Mouse (Mus musculus): ENCODE data around the gene Gm8126.
"Not testable (repeated sequence)": the region's sequence is repeated elsewhere in the genome, so short reads cannot be mapped to it uniquely, and the experiment has no call there.

The Gm8126 gene

DNA sequence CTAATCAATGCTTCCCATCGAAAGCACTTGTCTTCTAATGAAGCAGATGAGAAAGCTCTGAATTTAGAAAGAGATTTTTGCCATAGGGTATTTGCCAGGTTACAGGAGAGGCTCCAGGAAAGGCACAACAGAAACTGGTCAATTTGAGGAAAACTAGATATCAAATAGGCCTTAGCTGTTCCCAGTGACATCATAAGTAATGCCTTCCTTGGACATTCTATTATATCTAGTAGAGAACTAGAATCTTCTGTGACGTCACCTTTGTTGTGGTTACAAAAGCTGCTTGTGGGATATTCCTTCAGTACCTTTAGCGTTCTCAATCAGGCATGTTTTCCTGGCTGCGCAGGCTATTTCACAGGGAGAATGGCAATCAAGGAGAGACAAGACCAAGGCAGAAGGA, at the start of gene Gm8126:
TSS of gene Gm8126 (plus strand) at position 301 of the 400 bp plus-strand sequence.
- DNase-seq (ENCODE audit: extremely low spot score, low read depth, low spot score), result not testable (repeated sequence)

DNA sequence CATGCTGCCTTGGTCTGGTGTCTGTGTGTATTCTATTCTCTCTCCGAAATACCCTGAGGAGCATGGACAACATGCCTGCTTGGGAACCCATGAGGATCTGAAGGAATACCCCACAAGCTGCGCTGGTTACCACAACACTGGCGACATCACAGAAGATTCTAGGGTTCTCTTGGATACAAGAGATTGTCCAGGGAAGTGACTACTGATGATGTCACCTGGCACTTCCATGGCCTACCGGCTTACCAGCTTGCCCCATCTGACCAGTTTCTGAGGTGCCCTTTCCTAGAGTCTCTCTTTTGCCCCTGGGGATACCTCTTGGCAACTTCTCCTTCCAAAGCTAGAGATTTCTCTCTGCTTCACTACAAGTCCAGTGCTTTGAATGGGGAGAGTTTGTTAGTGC, 23.2 kb upstream of the Gm8126 start, which contains the start of gene Gm8122:
TSS of gene Gm8122 (minus strand) at position 101 of the 400 bp plus-strand sequence.
- not testable (repeated sequence) for DNase-seq (ENCODE audit: extremely low spot score, low read depth, low spot score)

DNA sequence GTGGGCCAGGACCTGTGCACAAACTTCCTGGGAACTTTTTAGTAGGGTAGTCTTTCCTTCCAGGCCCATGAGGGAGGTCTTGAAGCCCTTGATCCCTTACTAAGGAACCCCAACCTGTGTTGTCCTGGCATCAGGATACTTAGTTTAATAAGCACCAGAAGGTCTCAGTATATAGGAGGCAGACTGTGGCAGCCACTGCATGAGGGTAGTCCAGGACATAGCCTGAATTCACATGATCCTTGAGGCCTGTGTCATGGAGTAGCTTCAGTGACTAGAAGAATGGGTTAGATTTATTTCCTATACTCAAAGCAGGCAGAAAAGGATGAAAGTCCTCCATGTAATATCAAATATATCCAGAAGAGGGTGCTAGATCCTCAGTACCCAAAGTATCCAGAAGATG, 20.7 kb upstream of the Gm8126 start:
- not testable (repeated sequence) for DNase-seq (ENCODE audit: extremely low spot score, low read depth, low spot score)

GRCm38 (mm10) chr14:43249611-43250170, 8.8 kb upstream of the Gm8126 start:
- not testable (repeated sequence) for DNase-seq (ENCODE audit: extremely low spot score, low read depth, low spot score)

DNA sequence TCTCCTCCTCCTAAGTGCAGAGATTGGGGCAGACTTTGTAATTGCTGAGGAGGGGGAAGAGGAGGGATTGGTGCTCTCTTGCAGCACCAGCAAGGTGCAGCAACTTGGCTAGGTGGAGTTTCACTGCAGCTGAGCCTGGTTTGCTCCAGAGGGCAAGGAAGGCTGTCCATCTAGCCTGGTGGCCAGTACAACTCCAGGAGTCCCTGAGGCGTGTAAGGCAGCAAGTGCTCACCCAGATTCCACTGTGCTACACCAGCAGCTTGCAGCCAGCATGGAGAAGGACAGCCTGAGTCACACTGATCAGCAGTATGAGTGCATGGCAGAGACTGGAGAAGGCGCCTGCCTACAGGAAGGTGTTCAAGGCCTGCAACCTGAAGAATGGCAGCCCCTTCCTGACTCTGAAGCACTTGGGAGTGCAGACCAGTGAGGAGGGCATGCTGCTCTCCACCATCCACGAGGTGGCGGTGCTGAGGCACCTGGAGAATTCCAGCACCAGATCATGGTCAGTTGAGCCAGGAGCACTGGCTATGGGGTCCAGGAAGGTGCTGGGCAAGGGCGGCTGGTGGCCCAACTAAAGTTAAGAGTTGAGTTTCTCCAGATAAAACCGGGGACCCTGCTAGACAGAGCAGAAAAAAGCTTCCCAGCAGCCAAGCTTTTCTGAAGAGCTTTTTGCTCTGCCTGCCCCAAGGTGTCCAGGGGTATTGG, 7.7 kb upstream of the Gm8126 start:
- not testable (repeated sequence) for DNase-seq (ENCODE audit: extremely low spot score, low read depth, low spot score)

DNA sequence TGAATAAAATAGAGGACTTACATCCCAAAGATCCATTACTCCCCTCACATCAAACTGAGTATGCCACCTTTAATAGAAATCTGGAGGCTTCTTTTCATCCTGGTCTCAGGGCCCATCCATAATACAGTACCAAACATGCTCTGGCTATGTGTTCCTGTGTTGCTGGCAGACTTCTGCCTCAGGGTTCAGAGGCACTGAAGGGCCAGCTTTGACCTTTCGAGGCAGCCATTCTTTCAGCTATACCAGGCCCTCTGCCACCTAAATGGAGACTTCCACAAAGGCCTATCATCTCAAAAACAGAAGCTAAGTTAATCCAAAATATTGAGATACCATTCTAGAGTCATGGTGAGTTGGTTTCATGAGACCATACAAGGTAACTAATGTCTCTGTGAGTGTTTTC, 1.9 kb upstream of the Gm8126 start:
- DNase-seq (ENCODE audit: extremely low spot score, low read depth, low spot score), result not testable (repeated sequence)

DNA sequence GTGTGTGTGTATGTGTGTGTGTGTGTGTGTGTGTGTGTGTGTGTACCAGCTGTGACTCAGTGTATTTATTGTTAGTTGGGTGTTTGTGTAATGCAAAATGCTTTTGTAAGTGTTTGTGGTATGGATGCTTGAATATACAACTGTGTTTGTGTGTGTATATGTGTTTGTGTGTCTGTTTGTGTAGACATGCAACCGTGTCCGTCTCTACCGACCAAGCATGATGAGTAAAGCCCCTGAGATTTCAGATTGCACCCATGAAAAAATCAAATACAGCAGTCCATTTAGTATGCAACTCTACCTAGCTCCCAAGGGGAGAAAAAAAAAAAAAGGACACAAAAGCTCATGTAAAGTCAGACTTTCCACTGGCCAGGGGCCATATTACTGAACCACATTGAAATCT, 5.0 kb downstream of the Gm8126 start:
- DNase-seq (ENCODE audit: extremely low spot score, low read depth, low spot score), result not testable (repeated sequence)

- not testable (repeated sequence) for DNase-seq (ENCODE audit: extremely low spot score, low read depth, low spot score)
Measured at GRCm38 (mm10) chr14:43268521-43269084, 10.2 kb downstream of the Gm8126 start.

DNA sequence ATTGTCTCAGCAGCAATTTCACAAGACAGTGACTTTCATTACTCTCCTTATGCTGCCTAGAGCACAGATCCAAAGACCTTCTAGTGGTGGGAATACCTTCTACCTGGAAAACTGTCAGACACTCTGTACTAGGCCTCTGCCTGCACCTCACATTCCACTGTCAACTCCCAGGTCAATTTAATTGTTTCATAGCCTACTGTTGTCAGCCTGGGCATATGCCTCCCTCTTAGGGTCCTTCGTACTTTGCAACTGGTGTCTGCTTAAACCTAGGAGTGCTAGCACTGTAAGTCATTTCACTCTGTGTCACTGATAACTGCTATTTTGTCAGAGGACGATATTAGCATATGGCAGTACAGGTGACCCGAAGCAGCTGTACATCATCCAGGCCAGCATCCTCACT, 10.8 kb downstream of the Gm8126 start:
- not testable (repeated sequence) for DNase-seq (ENCODE audit: extremely low spot score, low read depth, low spot score)

DNA sequence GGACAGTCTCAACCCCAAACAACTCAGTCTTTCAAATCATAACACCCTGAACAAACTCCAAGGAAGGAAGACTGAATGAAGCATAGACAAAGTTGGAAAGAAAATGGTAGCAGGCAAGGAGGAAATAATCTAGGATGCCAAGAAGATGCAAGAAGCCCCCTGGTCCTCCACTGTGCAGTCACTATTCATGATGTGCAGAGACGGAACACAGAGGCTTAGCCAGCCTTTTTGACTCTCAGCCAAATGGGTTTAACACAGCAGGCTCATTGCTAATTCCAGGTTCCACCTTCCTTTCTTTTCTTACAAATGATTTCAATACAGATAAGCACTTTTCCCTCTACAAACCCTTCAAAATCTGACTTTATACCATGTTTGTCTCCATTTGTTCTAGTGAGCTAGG, 14.7 kb downstream of the Gm8126 start:
- DNase-seq (ENCODE audit: extremely low spot score, low read depth, low spot score), result not testable (repeated sequence)

DNA sequence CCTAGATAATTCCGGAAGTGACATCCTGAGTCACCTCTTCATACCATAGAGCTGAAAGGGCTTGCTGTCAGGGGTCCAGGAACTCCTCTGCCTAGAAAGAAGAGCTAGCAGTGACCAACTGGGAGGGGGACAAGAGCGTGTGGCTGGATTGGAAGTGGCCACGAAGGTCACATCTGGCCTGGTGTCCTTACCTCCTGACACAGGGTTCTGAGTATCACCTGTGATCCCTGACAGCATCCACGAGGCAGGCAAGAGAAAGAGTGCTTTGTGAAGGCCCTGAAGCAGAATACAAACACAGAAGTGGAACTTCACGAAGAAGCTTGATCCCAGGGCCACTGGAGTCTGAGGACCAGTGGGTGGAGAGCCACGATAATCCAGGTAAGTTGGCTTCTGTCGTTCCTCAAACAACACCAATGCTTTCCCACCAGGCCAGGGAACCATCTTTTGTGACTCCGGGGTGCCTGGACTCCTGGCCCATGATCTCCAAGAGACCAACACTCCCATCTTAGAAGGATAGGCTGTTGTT, 16.6 kb downstream of the Gm8126 start, which contains the start of gene Gm9732:
TSS of gene Gm9732 (plus strand) at position 51 of the 526 bp plus-strand sequence.
- not testable (repeated sequence) for DNase-seq (ENCODE audit: extremely low spot score, low read depth, low spot score)

DNA sequence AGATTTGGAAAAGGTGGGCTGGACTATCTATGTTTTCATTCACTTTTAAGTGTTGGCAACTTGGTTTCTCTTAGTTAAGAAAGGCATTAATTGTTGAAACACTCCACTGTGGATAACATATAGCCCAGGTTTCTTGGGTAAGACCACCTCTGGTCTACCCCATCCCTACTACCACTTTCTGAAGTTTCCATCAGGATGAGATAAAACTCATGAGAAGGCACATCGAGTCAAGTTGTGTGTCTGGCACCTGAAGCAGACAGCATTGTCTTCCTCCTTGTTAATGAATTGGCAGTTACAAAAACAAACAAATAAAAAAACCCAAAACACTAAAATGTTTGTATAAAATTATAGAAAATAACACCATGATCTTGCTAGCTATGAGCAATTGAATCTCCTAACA, 17.3 kb downstream of the Gm8126 start:
- not testable (repeated sequence) for DNase-seq (ENCODE audit: extremely low spot score, low read depth, low spot score)

- not testable (repeated sequence) for DNase-seq (ENCODE audit: extremely low spot score, low read depth, low spot score)
Measured at GRCm38 (mm10) chr14:43277468-43277867, 19.0 kb downstream of the Gm8126 start.

DNA sequence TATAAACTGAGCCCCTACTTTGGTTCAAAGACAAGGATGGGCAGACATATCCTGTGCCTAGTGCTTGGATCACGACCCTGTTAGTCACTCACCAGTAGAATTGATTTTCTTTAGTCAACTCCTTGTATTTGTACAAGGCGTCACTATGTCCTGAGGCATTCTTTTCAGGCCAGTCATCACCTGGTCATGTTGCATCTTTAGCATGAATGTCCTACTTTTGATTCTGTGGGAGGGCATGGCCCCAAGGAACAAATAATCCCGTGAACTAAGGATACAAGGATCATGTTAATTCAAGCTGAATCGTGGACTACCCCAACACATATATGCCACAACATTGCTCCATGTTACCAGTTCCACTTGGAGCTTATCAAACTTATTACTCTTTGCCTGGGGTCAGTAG, 19.7 kb downstream of the Gm8126 start:
- not testable (repeated sequence) for DNase-seq (ENCODE audit: extremely low spot score, low read depth, low spot score)

GRCm38 (mm10) chr14:43278681-43279080, 20.2 kb downstream of the Gm8126 start:
- DNase-seq (ENCODE audit: extremely low spot score, low read depth, low spot score), result not testable (repeated sequence)

DNA sequence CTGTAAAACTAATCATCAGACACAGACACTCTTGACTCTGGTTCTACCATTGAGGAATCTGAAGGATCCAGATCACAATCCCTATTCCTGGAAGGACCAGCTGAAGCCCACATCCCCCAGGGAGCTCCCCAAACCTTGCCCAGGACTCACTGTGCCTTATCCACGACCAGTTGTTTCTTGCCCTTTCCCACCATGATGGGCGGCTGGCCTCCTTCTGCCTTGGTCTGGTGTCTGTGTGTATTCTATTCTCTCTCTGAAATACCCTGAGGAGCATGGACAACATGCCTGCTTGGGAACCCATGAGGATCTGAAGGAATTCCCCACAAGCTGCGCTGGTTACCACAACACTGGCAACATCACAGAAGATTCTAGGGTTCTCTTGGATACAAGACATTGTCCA, 35.1 kb downstream of the Gm8126 start, which contains the start of gene Gm8127:
TSS of gene Gm8127 (minus strand) at position 330 of the 400 bp plus-strand sequence.
- not testable (repeated sequence) for DNase-seq (ENCODE audit: extremely low spot score, low read depth, low spot score)

Measured in hindlimb bud, embryonic 11.5 days (tissue).